In genomic region chr1:165702221-165703031, GRCm38 (mm10) we compare ENCODE assay signal across 8 mouse cellular contexts. TPM values are rescaled to one million over a fixed set of nuclear protein-coding genes. Genes with fewer than 3 reads are reported as not detected.
DNase-seq lines count a peak whose midpoint lies in the region; ATAC-seq and TF ChIP-seq lines count a peak whose summit lies in the region.

No protein-coding gene starts in this region.

- H3K4me3 ChIP-seq in CH12.LX (replicated peaks in 1 of 3; ENCODE audit: low read depth in 2 of 3, low read length in 2 of 3, poor library complexity in 1 of 3), result peak overlapping the region; percentile 15 to 39 (median 32)
- H3K4me3 ChIP-seq in forebrain, embryonic 14.5 days (ENCODE audit: low read depth, low read length), result no peak overlapping the region
- no peak overlapping the region for H3K4me3 ChIP-seq in hindbrain, embryonic 16.5 days (ENCODE audit: low read length)
- peak overlapping the region; percentile 14; the same call in 1 of the 2 replicates for H3K4me3 ChIP-seq in midbrain, embryonic 15.5 days

- in situ Hi-C loops in CH12.LX (cut with MboI; ENCODE audit: low pct_ligation_motif_present, low pct_unique_long_range_greater_than_20kb, low sequenced_read_pairs), result no loop called here

- peak; percentile 90 for ATAC-seq in frontal cortex, adult (ENCODE audit: low TSS enrichment)
- ATAC-seq in forebrain, embryonic 14.5 days, result no peak
- peak; percentile 30; the same call in 1 of the 2 replicates for ATAC-seq in hindbrain, embryonic 16.5 days
- no peak for ATAC-seq in midbrain, embryonic 15.5 days (replicated peaks)
- ATAC-seq in inflammation-experienced regulatory T-cells, adult 6 months, result no peak

- H3K79me2 ChIP-seq in CH12.LX (replicated peaks; ENCODE audit: control insufficient read depth, extremely low read depth, insufficient read depth, poor library complexity, severe bottlenecking), result peaks cover 15% of the 10 kb centered on the region

- no peak for DNase-seq in frontal cortex, postnatal 25 days (ENCODE audit: low spot score in 2 of 2)
- DNase-seq in CH12.LX (ENCODE audit: extremely low read depth) (no peak), adipocyte (ENCODE audit: low spot score) (no peak)
- no peak for DNase-seq in forebrain, embryonic 14.5 days (ENCODE audit: low spot score)

- TF ChIP-seq EP300 in CH12.LX (IDR thresholded peaks at IDR 0.05; ENCODE audit: low read length), result no peak

- no peak for TF ChIP-seq RAD21 in CH12.LX (IDR thresholded peaks at IDR 0.05; ENCODE audit: low read depth, low read length)

- dilution Hi-C loops in CH12.LX (cut with MboI; ENCODE audit: extremely low pct_ligation_motif_present, extremely low pct_unique_long_range_greater_than_20kb, low sequenced_read_pairs), result no loop called here

- peak overlapping the region; percentile 48; the same call in 1 of the 2 replicates for H3K9ac ChIP-seq in CH12.LX (ENCODE audit: insufficient read depth, low read depth)
- no peak overlapping the region; the same call in 1 of the 2 replicates for H3K9ac ChIP-seq in forebrain, embryonic 14.5 days (ENCODE audit: low read length)
- H3K9ac ChIP-seq in hindbrain, embryonic 16.5 days (ENCODE audit: low read depth, low read length), result 0 out of 2 replicates have a peak overlapping the region, but pooled peaks have one; percentile 19
- no peak overlapping the region for H3K9ac ChIP-seq in midbrain, embryonic 15.5 days

- peaks cover 6 to 31% of the 10 kb centered on the region in 2 experiments for H3K36me3 ChIP-seq in CH12.LX (replicated peaks in 1 of 2; ENCODE audit: control insufficient read depth in 1 of 2, insufficient read depth in 1 of 2, low read length in 1 of 2)
- no peaks in the 10 kb centered on the region for H3K36me3 ChIP-seq in forebrain, embryonic 14.5 days (ENCODE audit: control insufficient read depth, insufficient read depth, low read length)
- H3K36me3 ChIP-seq in hindbrain, embryonic 16.5 days (ENCODE audit: control insufficient read depth, insufficient read depth, low read length), result no peaks in the 10 kb centered on the region
- H3K36me3 ChIP-seq in midbrain, embryonic 15.5 days (replicated peaks), result no peaks in the 10 kb centered on the region

- no peaks in the 10 kb centered on the region for H3K9me3 ChIP-seq in CH12.LX (replicated peaks; ENCODE audit: low read length)
- no peaks in the 10 kb centered on the region for H3K9me3 ChIP-seq in forebrain, embryonic 14.5 days (replicated peaks; ENCODE audit: control insufficient read depth, low read length)
- no peaks in the 10 kb centered on the region for H3K9me3 ChIP-seq in hindbrain, embryonic 16.5 days (ENCODE audit: control insufficient read depth, low read length)
- H3K9me3 ChIP-seq in midbrain, embryonic 15.5 days, result no peaks in the 10 kb centered on the region

- H3K27me3 ChIP-seq in CH12.LX (replicated peaks), result no peaks in the 10 kb centered on the region
- peaks cover 1% of the 10 kb centered on the region; the same call in 1 of the 2 replicates for H3K27me3 ChIP-seq in forebrain, embryonic 14.5 days (replicated peaks; ENCODE audit: control insufficient read depth, insufficient read depth, low read length)
- no peaks in the 10 kb centered on the region; the same call in none of the 2 replicates for H3K27me3 ChIP-seq in hindbrain, embryonic 16.5 days (replicated peaks; ENCODE audit: control insufficient read depth, insufficient read depth, low read length)
- peaks cover 26% of the 10 kb centered on the region for H3K27me3 ChIP-seq in midbrain, embryonic 15.5 days (replicated peaks)

- H3K4me2 ChIP-seq in CH12.LX (ENCODE audit: insufficient read depth, low read depth, poor library complexity, severe bottlenecking), result peak overlapping the region; percentile 40
- peak overlapping the region; percentile 24 for H3K4me2 ChIP-seq in forebrain, embryonic 14.5 days (ENCODE audit: low read length)
- H3K4me2 ChIP-seq in hindbrain, embryonic 16.5 days (ENCODE audit: low read length), result peak overlapping the region; percentile 40
- H3K4me2 ChIP-seq in midbrain, embryonic 15.5 days, result peak overlapping the region; percentile 38

- WGBS in forebrain, embryonic 14.5 days, result 14% methylated on average over 19 of the region's 19 CpGs
- 21% methylated on average over 19 of the region's 19 CpGs for WGBS in hindbrain, embryonic 16.5 days
- WGBS in midbrain, embryonic 15.5 days, result 16% methylated on average over 19 of the region's 19 CpGs

- peak overlapping the region; percentile 88 for H3K27ac ChIP-seq in CH12.LX (ENCODE audit: insufficient read depth, low read depth)
- H3K27ac ChIP-seq in forebrain, embryonic 14.5 days (ENCODE audit: low read depth, low read length), result no peak overlapping the region
- H3K27ac ChIP-seq in hindbrain, embryonic 16.5 days (ENCODE audit: low read depth, low read length), result no peak overlapping the region
- no peak overlapping the region for H3K27ac ChIP-seq in midbrain, embryonic 15.5 days

- no peak for TF ChIP-seq POLR2A in CH12.LX (IDR thresholded peaks at IDR 0.05; ENCODE audit: low read depth, low read length)

- no peak for TF ChIP-seq CTCF in CH12.LX (conservative IDR thresholded peaks at IDR 0.05 in 1 of 2, IDR thresholded peaks at IDR 0.05 in 1 of 2; ENCODE audit: low read depth in 2 of 2, low read length in 2 of 2)

- H3K4me1 ChIP-seq in CH12.LX (ENCODE audit: control insufficient read depth in 1 of 2, insufficient read depth in 2 of 2), result peaks cover 28 to 86% of the 10 kb centered on the region in 2 experiments
- no peaks in the 10 kb centered on the region for H3K4me1 ChIP-seq in forebrain, embryonic 14.5 days (ENCODE audit: control insufficient read depth, insufficient read depth, low read length)
- no peaks in the 10 kb centered on the region; the same call in 1 of the 2 replicates for H3K4me1 ChIP-seq in hindbrain, embryonic 16.5 days (ENCODE audit: control insufficient read depth, insufficient read depth, low read depth, low read length)
- H3K4me1 ChIP-seq in midbrain, embryonic 15.5 days, result peaks cover 9% of the 10 kb centered on the region

TF ChIP-seq in CH12.LX, 34 proteins besides CTCF, POLR2A, EP300 and RAD21:
- TF ChIP-seq MXI1 (IDR thresholded peaks at IDR 0.05; ENCODE audit: low read depth, low read length), result 0 out of 2 replicates have a peak, but pooled peaks have one; percentile 14
- no peak for TF ChIP-seq NELFE (IDR thresholded peaks at IDR 0.05; ENCODE audit: low read depth, low read length)
- TF ChIP-seq MAFK (IDR thresholded peaks at IDR 0.05; ENCODE audit: insufficient replicate concordance, low read length), result no peak
- TF ChIP-seq JUND (conservative IDR thresholded peaks at IDR 0.05; ENCODE audit: low read depth, low read length), result no peak
- TF ChIP-seq NRF1 (IDR thresholded peaks at IDR 0.05; ENCODE audit: low read depth, low read length), result no peak
TF ChIP-seq in CH12.LX: peak in this region for 1.

RNA-seq across cellular contexts. Expression of gene Rcsd1, which starts 7.1 kb away (rescaled TPM):
- total RNA-seq in CH12.LX (2012; rRNA removed), result 20.7 and 22.7 TPM in 2 replicates
- total RNA-seq in CH12.LX (2014; rRNA removed), result 34.8 and 35.7 TPM in 2 replicates
- 74.8 and 81.1 TPM in 2 replicates for polyA plus RNA-seq in CH12.LX (2012; ENCODE audit: insufficient read length, low read depth)
- 3.3 and 4.4 TPM in 2 replicates for polyA plus RNA-seq in forebrain, embryonic 14.5 days (2014; fragmentation: Nextera tagmentation; extraction: Ambion mirVana)
- polyA plus RNA-seq in hindbrain, embryonic 16.5 days (2015; fragmentation: Nextera tagmentation; extraction: Ambion mirVana), result 9.5 and 12.5 TPM in 2 replicates
- polyA plus RNA-seq in midbrain, embryonic 15.5 days (2015; fragmentation: Nextera tagmentation; extraction: Ambion mirVana), result 9.6 and 10.2 TPM in 2 replicates
- polyA plus RNA-seq in inflammation-experienced regulatory T-cells, adult 6 months (2017; shearing (Covaris generic)), result 100 to 1,000 TPM in 2 of 3 experiments, 10 to 100 TPM in 1; 84.1 to 109 (median 101) TPM

Comparison
In these comparisons a context has a peak if more than half of its experiments do, and no peak if none do; other contexts are left out.
1. ATAC-seq: peak in frontal cortex, adult (single experiment) and hindbrain, embryonic 16.5 days (single experiment); none in forebrain, embryonic 14.5 days (single experiment), midbrain, embryonic 15.5 days (single experiment) and inflammation-experienced regulatory T-cells, adult 6 months (single experiment).
2. H3K4me3 ChIP-seq: peak in CH12.LX (3 of 3) and midbrain, embryonic 15.5 days (single experiment); none in forebrain, embryonic 14.5 days (single experiment) and hindbrain, embryonic 16.5 days (single experiment).
3. H3K9ac ChIP-seq: peak in CH12.LX (single experiment) and hindbrain, embryonic 16.5 days (single experiment); none in forebrain, embryonic 14.5 days (single experiment) and midbrain, embryonic 15.5 days (single experiment).
4. Peak in every context shown above with its lines, with median percentiles within 50 percentile points of each other: H3K4me2 ChIP-seq.